Mouse (Mus musculus) hindbrain, embryonic 16.5 days (tissue): ENCODE results near the gene Yipf3. TPM values are rescaled to one million over a fixed set of nuclear protein-coding genes. Genes with fewer than 3 reads are reported as not detected.

Source experiments
- ATAC-seq: fragments of 200-750 bp; cut with Nextera tagmentation; 2 replicates; pipeline ENCODE4 v1.8.0; 2017; ENCODE audit warnings: moderate TSS enrichment, moderate library complexity
- H3K27ac ChIP-seq: fragments of 300-500 bp; sonication (generic); 2 replicates; pipeline ENCODE4 v1.5.1; 2014; ENCODE audit warnings: low read depth, mild to moderate bottlenecking, control low read depth, low read length, moderate library complexity
- H3K27me3 ChIP-seq: fragments of 300-500 bp; sonication (generic); replicated peaks from 2 replicates; pipeline ENCODE4 v1.6.1; 2014; ENCODE audit warnings: low read length; ENCODE audit not compliant: control insufficient read depth, insufficient read depth
- H3K36me3 ChIP-seq: fragments of 300-500 bp; sonication (generic); 2 replicates; pipeline ENCODE4 v1.6.1; 2014; ENCODE audit warnings: mild to moderate bottlenecking, low read length, moderate library complexity, mixed read lengths; ENCODE audit not compliant: control insufficient read depth, insufficient read depth
- H3K4me1 ChIP-seq: fragments of 300-500 bp; sonication (generic); 2 replicates; pipeline ENCODE4 v1.6.1; 2014; ENCODE audit warnings: low read depth, low read length; ENCODE audit not compliant: control insufficient read depth, insufficient read depth
- H3K4me2 ChIP-seq: fragments of 300-500 bp; sonication (generic); 2 replicates; pipeline ENCODE4 v1.6.1; 2014; ENCODE audit warnings: mild to moderate bottlenecking, low read length, control low read depth, moderate library complexity
- H3K4me3 ChIP-seq: fragments of 300-500 bp; sonication (generic); 2 replicates; pipeline ENCODE4 v1.5.1; 2014; ENCODE audit warnings: mild to moderate bottlenecking, low read length, control low read depth, moderate library complexity
- H3K9ac ChIP-seq: fragments of 300-500 bp; sonication (generic); 2 replicates; pipeline ENCODE4 v1.6.1; 2014; ENCODE audit warnings: low read depth, mild to moderate bottlenecking, control low read depth, low read length, moderate library complexity
- H3K9me3 ChIP-seq: fragments of 300-500 bp; sonication (generic); 2 replicates; pipeline ENCODE4 v1.6.1; 2014; ENCODE audit warnings: mild to moderate bottlenecking, low read length, moderate library complexity; ENCODE audit not compliant: control insufficient read depth
- WGBS: fragments of 180-500 bp; shearing (Covaris S2); extraction: QIAGEN DNeasy Blood & Tissue Kit; methylation state at CpG from one replicate; pipeline ENCODE4 v1.1.7; 2014; 5-methylcytosine and 5-hydroxymethylcytosine counted together
- polyA plus RNA-seq: library from polyadenylated mRNA; unstranded; fragments of >200 nt; fragmentation: Nextera tagmentation; extraction: Ambion mirVana; gene quantifications from 2 replicates; pipeline ENCODE4 v1.2.1, GENCODE M21; 2015

Gene Yipf3
- polyA plus RNA-seq, 1 experiment from 2014 or later, result 105 TPM

DNA sequence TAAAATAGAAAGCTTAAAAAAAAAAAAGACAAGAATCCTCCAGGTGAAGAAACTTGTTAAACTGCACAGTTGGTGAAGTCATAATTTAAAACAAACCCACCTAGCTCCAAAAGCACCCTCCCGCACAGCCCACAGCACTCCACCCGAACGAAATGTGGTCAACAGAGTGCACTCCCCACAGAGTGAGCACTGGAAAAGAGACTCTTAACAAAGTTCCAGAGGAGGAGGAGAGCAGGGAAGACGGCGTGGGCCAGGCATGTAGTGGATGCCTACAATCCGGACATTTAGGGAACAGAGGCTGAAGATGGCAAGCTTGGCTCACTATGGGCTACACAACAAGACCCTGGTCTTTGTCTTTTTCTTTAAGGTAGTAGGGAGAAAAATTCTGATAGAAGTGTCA, 27.2 kb downstream of the Yipf3 start:
- H3K4me2 ChIP-seq, result no peak overlapping the region
- peaks cover 4% of the 10 kb centered on the region; the same call in 1 of the 2 replicates for H3K36me3 ChIP-seq
- no peak for ATAC-seq
- no peaks in the 10 kb centered on the region for H3K9me3 ChIP-seq
- no peak overlapping the region for H3K9ac ChIP-seq
- no peaks in the 10 kb centered on the region for H3K4me1 ChIP-seq
- H3K4me3 ChIP-seq, result no peak overlapping the region
- H3K27ac ChIP-seq, result no peak overlapping the region
- 92% methylated on average over 6 of the region's 6 CpGs for WGBS
- no peaks in the 10 kb centered on the region for H3K27me3 ChIP-seq

DNA sequence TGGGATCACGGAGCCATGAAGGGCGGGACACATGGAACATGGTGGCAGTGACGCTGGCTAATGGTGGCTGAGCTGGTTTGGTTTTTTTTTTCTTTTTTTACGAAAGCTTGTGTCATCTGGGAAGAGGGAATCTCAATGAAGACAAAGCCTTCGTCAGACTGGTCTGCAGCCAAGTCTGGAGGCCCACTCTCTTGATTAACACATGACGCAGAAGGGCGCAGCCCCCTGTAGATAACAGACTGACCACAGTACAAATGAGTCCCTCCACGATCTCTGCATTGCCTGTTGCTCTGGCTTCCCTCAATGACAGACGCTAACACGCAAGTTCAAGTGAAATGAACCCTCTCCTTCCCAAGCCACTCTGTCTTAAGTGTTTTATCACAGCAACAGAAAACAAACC, 27.6 kb downstream of the Yipf3 start:
- Histone ChIP-seq H3K36me3 (peaks cover 4% of the 10 kb centered on the region; the same call in 1 of the 2 replicates), H3K4me2 (no peak overlapping the region), H3K27me3 (no peaks in the 10 kb centered on the region), H3K27ac (no peak overlapping the region), H3K9ac (no peak overlapping the region), H3K4me1 (no peaks in the 10 kb centered on the region), H3K4me3 (no peak overlapping the region), H3K9me3 (no peaks in the 10 kb centered on the region)
- WGBS, result 91% methylated on average over 10 of the region's 10 CpGs
- ATAC-seq, result no peak

DNA sequence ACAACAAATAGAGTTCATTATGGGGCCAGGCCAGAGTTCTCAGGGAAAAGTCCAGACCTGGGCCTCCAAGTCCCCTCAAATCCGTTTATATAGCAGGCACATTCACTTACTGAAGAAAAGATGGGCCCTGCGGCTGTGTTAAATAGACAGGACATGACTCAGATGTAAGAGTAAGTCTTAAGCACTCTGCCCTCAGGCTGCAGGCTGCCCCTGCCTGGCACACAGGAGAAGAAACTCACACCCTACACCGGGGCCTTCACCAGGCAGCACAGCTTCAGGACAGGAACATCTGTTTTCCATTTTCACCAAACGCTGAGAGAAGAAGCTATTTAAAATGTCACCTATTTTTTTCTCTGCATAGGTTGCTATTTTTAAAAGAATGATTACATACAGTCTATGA, 29.7 kb downstream of the Yipf3 start:
- H3K36me3 ChIP-seq, result peaks cover 2% of the 10 kb centered on the region; the same call in 1 of the 2 replicates
- no peak for ATAC-seq
- no peak overlapping the region for H3K9ac ChIP-seq
- peaks cover 12% of the 10 kb centered on the region for H3K4me1 ChIP-seq
- H3K4me2 ChIP-seq, result no peak overlapping the region
- no peaks in the 10 kb centered on the region for H3K27me3 ChIP-seq
- WGBS, result 82% methylated on average over 4 of the region's 4 CpGs
- H3K27ac ChIP-seq, result no peak overlapping the region
- no peaks in the 10 kb centered on the region for H3K9me3 ChIP-seq
- no peak overlapping the region for H3K4me3 ChIP-seq

DNA sequence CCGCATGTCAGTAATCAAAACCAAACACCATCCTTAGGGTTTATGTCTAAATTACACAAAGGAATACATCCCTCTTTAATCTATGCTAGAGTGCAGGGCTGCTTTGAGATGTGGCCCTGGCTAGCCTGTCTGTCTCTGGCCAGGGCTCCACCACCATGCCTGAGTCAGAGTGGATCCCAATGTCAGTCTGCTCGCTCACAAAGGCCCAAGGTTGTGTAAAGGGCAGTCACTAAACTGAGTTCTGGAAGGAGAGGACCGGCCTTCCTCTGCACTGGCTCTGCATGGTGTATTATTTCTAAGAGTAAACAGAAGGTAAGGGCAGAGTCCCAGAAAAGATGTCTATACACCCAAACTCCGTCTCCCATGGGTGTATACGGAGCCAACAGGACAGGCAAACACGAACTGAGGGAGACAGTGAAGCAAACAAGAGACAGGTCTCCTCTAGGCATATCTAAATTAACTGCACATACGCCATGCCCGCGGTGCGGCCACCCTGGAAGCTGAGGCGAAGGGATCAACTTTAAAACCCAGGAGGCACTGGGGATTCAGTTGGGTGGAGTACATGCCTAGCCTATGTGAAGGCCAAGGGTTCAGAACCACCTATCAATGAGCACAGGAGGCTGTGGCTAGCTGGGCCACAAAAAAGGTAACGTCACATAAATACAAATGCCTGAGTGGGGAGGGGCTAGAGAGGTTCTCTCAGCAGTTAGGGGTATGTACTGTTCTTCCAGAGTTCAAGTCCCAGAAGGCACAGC, 30.3 kb downstream of the Yipf3 start:
- Histone ChIP-seq H3K9ac (no peak overlapping the region), H3K4me2 (no peak overlapping the region), H3K4me3 (no peak overlapping the region), H3K9me3 (no peaks in the 10 kb centered on the region), H3K36me3 (peaks cover 2% of the 10 kb centered on the region; the same call in 1 of the 2 replicates), H3K27me3 (no peaks in the 10 kb centered on the region), H3K4me1 (peaks cover 13% of the 10 kb centered on the region), H3K27ac (no peak overlapping the region)
- 92% methylated on average over 12 of the region's 12 CpGs for WGBS
- no peak for ATAC-seq

DNA sequence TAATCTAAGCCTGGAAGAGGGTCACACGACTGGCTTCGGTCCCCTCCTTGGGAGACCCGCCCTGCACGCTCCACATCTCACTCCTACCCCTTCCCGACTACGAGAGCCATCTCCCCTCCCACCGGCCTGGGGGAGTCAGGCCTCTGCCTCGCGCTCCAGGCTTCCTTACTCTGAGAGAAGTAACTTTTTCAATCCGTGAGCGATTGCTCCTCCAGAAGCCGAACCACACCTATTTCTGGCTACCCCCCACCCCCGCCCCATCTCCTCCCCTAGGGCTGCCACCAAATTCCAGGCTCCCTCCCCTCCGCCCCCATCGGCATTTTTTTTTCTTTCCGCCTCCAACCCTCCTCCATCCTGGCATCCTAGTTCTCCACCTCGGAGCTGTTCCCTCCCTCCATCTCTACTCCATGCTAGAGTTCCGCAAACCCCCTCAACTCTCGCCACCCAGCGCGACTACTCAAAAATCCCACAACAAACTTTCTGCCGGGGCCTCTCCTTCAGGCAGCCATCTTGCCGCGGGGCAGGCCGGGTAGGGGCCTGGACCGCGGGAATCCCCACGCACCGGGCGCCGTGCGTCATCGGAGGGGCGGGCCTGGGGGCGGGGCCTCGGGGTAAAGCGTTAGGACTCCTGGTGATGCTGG, 34.7 kb downstream of the Yipf3 start, which contains the start of gene Tjap1:
Gene Tjap1 (minus strand): TSS at position 544 of the 641 bp plus-strand sequence.
- Histone ChIP-seq H3K36me3 (peaks cover 2% of the 10 kb centered on the region; the same call in 1 of the 2 replicates), H3K27ac (peak within 1 kb of the TSS; percentile 56), H3K9me3 (no peaks in the 10 kb centered on the region), H3K9ac (peak within 1 kb of the TSS; percentile 67), H3K27me3 (no peaks in the 10 kb centered on the region; the same call in 1 of the 2 replicates), H3K4me2 (peak within 1 kb of the TSS; percentile 96), H3K4me1 (peaks cover 15% of the 10 kb centered on the region), H3K4me3 (peak within 1 kb of the TSS; percentile 60)
- peak; percentile 98 for ATAC-seq
- WGBS, result under 1% methylated on average over 37 of the region's 37 CpGs

DNA sequence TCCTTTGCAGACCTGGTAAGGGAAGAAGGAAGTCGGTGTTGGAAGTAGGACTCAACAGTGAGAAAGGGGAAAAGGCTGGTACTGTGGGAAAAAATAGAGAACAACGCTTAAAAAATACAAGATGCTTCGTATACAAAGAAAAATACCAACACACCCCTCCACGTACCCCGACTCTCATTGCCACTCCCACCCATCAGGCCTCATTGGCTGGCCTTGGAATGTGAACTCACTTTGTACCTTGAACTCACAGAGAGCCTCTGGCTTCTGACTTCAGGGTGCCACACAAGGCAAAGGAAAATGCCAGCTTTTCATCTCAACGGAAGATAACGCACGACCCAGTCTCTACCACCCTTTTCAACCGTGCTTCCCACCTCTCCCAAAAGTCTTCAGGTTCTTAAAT, 35.3 kb downstream of the Yipf3 start:
- WGBS, result 22% methylated on average over 9 of the region's 9 CpGs
- no peak overlapping the region; the same call in 1 of the 2 replicates for H3K27ac ChIP-seq
- no peak; the same call in 1 of the 2 replicates for ATAC-seq

DNA sequence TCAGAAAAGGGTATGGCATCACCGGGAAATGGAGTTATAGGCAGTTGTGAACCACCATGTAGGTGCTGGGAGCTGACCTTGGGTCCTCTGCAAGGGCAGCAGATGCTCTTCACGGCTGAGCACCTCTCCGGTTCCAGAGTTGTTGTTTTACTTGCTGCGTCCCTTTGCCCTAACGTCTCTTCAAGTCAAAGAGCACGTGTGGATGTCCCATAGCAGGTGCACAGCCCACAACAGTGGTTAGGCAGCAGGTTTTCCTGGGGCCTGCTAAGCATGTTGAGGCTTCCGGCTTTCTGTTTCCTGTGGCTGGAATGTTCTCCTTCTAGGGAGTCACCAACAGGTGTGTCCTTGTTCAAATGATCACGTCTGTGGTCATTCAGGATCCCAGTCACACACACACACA, 36.0 kb downstream of the Yipf3 start:
- 86% methylated on average over 8 of the region's 8 CpGs for WGBS
- H3K27me3 ChIP-seq, result no peaks in the 10 kb centered on the region; the same call in 1 of the 2 replicates
- peaks cover 15% of the 10 kb centered on the region for H3K4me1 ChIP-seq
- H3K9me3 ChIP-seq, result no peaks in the 10 kb centered on the region
- no peak overlapping the region for H3K27ac ChIP-seq
- no peak overlapping the region for H3K9ac ChIP-seq
- no peak for ATAC-seq
- H3K4me3 ChIP-seq, result no peak overlapping the region
- H3K36me3 ChIP-seq, result peaks cover 2% of the 10 kb centered on the region; the same call in 1 of the 2 replicates
- no peak overlapping the region for H3K4me2 ChIP-seq

More for the DNA sequence above, 35.3 kb downstream of the Yipf3 start:
- peaks cover 15% of the 10 kb centered on the region for H3K4me1 ChIP-seq
- peak overlapping the region; percentile 60 for H3K4me3 ChIP-seq
- H3K9ac ChIP-seq, result peak overlapping the region; percentile 67
- H3K9me3 ChIP-seq, result no peaks in the 10 kb centered on the region
- H3K4me2 ChIP-seq, result peak overlapping the region; percentile 96
- no peaks in the 10 kb centered on the region; the same call in 1 of the 2 replicates for H3K27me3 ChIP-seq
- H3K36me3 ChIP-seq, result peaks cover 2% of the 10 kb centered on the region; the same call in 1 of the 2 replicates

DNA sequence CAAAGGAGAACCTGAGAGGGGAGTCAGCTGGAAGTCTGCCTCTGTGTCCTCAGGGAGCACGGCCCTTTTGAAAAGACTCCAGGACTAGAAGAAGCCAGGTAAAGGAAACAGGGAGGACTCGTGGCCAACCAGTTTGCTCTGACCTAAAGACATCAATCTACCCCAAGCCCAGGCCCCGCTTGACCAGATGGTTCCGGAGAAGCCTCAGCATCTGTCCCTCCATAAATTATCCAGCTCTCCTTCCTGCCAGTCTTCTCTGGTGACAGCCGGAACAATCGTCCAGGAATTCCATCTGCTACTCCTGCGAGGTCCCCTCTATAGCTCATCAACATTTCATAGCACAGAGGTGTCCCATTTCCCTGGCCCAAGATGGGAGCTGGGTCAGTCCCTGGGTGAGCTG, 36.8 kb downstream of the Yipf3 start:
- H3K27me3 ChIP-seq, result no peaks in the 10 kb centered on the region; the same call in 1 of the 2 replicates
- no peak overlapping the region for H3K4me3 ChIP-seq
- no peak overlapping the region for H3K27ac ChIP-seq
- no peak for ATAC-seq
- H3K4me1 ChIP-seq, result peaks cover 15% of the 10 kb centered on the region
- no peaks in the 10 kb centered on the region for H3K36me3 ChIP-seq
- H3K9ac ChIP-seq, result no peak overlapping the region
- no peak overlapping the region for H3K4me2 ChIP-seq
- H3K9me3 ChIP-seq, result no peaks in the 10 kb centered on the region
- WGBS, result 38% methylated on average over 7 of the region's 7 CpGs

DNA sequence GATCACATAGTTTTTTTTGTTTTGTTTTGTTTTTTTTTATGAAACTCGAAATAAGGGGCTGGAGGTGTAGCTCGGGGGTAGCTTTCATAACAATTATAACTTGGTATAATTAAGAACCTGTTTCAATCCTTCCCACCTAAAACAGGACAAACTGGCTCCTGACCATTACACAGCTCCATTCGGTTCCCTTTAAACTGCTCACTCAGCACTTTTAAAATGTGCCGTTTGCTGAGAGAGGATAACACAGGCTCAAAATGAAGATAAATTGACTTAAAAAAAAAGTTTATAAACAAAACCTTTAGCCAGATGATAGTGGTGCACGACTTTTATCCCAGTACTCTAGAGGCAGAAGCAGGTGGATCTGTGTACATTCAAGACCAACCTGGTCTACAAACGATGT, 37.5 kb downstream of the Yipf3 start:
- H3K9ac ChIP-seq, result no peak overlapping the region
- H3K4me1 ChIP-seq, result peaks cover 15% of the 10 kb centered on the region
- no peak for ATAC-seq
- H3K36me3 ChIP-seq, result no peaks in the 10 kb centered on the region
- no peaks in the 10 kb centered on the region; the same call in 1 of the 2 replicates for H3K27me3 ChIP-seq
- no peak overlapping the region for H3K4me2 ChIP-seq
- no peak overlapping the region for H3K4me3 ChIP-seq
- no peaks in the 10 kb centered on the region for H3K9me3 ChIP-seq
- 74% methylated on average over 6 of the region's 6 CpGs for WGBS
- H3K27ac ChIP-seq, result no peak overlapping the region
